Mouse (Mus musculus) mouse embryonic stem cell (cell line): ENCODE results near the gene Fank1.

Experiments used
- in situ Hi-C, 2 experiments: fragments of 300-500 bp; cut with MboI; formaldehyde crosslinking; loops; 1 replicate in 1 of 2; 3 replicates in 1 of 2; pipeline ENCODE4 v1.14.3; 2019 to 2020; ENCODE audit warnings: low sequenced_read_pairs in 2 of 2, low pct_unique_long_range_greater_than_20kb in 1 of 2, mixed read lengths in 1 of 2; ENCODE audit not compliant: unreplicated experiment in 1 of 2

The Fank1 gene

DNA sequence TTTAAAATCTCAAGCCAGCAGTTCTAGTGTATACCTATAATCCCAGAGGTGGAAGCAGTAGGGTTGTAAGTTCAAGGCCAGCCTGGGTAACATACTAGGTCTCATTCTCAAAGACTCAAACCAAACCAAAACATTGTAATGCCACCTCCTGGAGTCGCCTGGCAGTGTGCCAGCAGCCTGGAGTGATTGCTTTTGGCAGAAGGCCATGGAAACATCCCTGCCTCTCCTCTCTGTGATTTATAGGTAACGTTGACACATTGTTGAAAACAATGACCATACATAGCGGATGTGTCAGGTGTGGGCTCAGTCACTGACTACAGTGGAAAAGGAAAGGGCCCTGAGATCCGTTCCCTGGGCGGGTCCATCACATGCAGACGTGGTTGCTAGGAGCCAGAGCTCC is 25.2 kb downstream of the Fank1 start:
- in situ Hi-C loops: no loop called here

DNA sequence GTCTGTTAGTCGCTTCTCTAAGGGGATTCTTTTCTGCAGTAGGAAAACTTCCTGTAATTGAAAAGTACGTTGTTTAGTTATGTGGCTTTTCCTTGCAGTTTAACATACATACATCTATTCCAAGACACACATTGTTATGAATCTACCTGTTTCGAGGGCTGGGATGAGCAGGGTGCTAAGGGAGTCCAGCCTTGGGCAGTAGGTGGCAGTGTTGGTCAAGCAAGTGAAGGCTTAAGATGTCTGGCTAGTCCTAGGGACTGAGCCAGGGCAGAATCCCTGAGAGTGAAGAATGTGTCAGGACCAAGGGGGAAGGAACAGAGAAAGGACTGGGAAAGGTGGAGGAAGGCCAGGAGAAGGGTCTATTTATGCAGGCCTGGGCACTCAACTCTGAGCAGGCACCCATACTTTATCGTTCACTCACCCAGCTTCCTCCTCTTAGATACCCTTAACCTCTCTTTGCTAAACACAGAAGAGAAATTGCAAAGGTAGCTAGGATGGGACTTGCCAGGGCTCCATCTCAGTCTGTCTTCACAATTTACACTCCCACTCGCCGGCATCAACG is 29.0 kb downstream of the Fank1 start:
- in situ Hi-C loops: no loop called here

DNA sequence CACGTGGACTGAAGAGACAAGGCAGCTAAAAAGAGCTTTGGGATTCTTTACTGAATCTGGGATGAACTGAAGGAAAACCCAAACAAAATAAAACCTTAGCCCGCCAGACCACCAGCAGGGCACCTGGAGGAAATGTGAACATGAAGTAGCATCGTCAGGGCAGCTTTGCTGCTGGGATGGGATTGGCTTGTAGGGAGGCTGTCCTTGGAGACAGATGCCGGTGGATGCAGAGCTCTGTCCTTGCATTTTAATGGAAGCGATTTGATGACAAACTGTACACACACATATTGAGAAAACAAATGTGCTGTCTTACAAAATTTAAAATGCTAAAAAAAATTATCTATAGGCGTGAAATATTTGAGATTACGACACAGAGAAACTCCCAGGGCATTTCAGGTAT is 36.3 kb downstream of the Fank1 start:
- in situ Hi-C loops: no loop called here

DNA sequence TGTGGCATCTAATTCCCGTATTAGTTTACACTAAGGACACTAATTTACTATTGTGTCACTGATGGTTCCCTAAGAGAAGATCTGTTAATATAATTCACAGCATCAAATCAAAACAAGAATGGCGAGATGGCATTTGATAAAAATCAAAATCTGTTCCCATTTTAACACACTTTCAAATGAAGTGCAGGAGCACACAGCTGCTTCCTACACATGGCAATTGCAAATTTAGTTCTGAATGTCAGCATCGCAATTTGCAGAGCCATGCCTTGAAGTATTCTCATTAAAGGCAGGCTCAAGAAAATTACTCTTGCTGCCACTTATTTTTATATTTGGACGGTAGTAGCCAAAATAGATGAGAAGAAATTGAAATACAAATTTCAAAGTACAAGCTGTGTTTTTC is 36.7 kb downstream of the Fank1 start:
- in situ Hi-C loops: no loop called here

DNA sequence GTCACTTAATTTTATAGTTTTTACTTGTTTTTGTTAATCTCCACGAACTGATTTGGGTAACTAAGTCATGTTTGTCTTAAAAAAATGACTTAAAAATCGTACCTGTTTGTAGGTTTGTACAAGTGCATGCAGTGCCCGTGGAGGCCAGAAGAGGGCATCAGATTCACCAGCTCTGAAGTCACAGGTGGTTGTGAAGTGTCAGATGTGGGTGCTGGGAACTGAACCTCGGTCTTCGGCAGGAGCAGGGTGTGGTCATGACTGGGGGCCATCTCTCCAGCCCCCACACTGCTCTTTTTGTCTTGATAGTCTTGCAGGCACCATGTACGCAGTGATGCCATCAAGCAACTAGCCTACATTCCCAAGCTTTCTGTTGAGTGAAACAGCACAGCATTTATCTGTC is 47.1 kb downstream of the Fank1 start:
- in situ Hi-C loops: no loop called here

DNA sequence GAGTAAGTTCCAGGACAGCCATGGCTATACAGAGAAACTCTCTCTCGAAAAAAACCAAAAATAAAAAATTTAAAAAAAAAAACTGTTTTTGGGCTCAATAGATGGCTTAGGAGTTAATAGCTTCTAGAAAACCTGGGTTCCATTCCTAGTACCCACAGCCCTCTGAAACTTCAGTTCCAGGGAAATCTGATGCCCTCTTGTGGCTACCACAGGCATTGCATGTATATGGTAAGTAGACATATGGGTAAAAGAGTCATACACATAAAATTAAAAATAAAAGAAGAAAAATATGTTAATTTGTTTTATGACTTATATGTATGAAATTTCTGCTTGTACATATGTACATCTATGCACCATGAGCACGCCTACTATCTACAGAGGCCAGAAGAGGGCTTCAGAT is 47.9 kb downstream of the Fank1 start:
- in situ Hi-C loops: no loop called here

DNA sequence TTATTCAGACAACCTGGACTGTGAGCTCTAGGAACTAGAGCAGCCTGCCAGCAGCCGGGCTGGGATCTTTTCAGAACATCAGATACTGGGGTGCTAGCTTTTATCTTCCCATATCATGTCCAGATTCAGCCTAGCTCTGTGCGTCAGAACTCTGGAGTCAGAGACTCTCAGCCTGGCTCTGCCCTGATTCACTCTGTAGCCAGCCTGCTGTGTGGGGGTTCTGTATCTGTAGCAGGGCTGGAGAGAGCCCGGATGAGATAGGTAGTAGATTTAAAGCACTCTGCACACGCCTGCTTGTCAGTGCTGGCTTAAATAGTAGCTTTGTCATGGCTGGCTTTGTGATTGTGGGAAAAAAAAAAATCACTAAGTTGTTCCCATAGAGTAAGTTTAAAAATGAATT is 51.9 kb downstream of the Fank1 start:
- in situ Hi-C loops: no loop called here

DNA sequence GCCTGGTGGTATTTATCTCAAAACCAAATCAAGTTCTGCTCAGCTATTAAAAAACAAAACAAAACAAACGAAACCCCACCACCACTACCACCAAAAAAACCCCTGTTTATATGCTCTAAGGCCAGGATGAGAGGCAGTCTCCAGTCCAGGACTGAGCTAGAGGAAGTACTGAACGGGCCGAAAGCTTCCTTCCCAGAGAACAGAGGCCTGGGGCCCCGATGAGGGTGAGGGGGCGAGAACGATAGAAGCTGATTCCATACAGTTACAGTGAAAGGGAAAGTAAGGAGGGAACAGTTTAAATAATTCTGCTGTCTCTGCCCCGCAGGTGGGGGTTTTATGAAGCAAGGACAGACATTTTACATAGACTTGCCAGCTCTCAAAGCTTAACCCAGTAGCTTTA is 52.9 kb downstream of the Fank1 start:
- in situ Hi-C loops: no loop called here

DNA sequence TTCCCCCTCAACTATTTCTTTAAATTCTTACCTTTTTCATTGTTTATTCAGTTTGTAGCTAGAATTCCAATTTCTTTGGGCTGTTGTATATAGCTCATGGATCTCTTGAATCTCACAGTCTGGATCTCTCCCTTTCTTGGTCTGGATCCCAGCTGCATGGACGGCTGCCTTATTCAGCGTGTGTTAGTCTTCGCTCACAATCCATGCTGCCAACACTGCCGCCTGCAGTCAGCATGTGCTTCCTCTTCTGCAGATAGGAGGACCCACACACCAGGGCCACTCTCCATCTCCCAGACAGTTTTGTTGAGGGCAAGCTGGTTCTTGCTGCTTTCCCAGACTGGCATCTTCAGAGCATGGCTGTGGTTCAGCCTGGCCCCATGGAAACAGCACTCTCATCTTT is 62.9 kb downstream of the Fank1 start:
- in situ Hi-C loops: no loop called here

DNA sequence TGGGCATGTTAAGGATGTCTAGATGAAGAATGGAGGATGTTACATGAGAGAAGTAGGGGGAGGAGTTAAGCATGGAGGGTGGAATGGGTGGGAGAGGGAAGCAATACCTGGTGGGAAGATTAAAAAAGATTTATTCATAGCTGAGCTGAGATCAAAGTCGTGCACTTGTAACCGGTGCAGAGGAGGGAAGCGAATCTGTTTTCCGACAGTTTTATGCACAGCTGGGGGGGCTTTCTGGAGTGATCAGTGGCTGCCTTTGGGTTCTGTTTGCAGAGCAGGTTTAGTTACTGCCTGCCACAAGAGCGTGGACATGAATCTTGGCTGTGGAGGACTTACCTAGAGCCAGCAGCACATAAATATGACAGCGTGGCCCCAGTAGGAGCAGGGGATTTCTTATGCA is 65.4 kb downstream of the Fank1 start:
- in situ Hi-C loops: loop anchor here in 1 of 2 experiments (10.0 kb wide), 1 partner anchor 383 kb away; no protein-coding TSS in a partner anchor

DNA sequence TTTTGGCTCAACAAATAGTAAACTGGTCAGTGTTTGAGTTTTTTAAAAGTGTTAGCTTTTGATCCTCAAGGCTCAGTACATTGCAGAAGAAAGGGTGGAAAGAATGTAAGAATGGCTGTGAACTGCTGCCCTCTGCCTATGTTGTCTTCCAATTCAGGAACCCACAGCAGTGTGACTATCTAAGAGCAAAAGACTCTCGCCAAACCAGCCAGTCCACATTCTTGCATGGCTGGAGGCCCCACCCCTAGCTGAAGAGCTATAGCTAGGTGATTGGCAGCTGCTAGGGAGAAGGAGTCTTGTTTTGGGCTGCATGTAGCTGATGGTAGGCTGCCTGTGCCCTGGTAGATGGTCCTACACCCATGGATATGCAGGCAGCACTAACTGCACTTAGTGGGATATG is 70.5 kb downstream of the Fank1 start:
- in situ Hi-C loops: loop anchor here in 1 of 2 experiments (10.0 kb wide), 1 partner anchor 378 kb away; no protein-coding TSS in a partner anchor

DNA sequence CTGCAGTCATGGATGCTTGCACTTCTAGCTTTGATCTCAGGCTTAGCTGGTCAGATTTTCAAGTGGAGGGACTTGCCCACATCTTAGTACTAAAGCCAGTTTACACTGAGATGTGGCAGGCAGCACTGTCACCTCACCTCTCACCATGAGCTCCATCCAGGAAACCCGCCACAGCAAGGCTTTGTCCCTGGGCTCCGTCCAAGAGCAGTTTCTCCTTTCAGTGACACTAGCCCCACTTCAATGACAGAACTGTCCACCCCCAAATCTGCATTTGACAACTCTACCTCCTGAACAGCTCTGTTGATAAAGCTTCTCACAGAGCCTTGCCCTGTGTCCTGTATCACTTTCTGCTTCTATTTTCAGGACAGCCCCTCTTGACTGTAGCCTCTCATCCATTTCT is 71.5 kb downstream of the Fank1 start:
- in situ Hi-C loops: loop anchor here in 1 of 2 experiments (10.0 kb wide), 1 partner anchor 377 kb away; no protein-coding TSS in a partner anchor

DNA sequence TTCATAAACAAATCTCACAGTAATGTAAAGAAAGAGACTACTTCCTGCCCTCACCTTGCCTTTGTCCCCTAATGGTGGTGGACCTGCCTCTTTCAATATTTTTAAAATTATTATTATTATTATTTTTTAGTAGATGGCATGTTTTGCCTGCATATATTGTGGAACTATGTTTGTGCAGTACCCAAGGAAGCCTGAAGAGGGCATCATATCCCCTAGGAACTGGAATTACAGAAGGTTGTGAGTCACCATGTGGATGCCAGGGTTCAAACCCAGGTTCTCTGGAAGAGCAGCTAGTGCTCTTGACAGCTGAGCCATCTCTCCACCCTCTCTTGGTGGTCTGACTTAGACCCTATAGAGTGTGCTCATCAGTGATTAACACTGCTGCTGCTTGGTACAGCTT is 74.1 kb downstream of the Fank1 start:
- in situ Hi-C loops: no loop called here

DNA sequence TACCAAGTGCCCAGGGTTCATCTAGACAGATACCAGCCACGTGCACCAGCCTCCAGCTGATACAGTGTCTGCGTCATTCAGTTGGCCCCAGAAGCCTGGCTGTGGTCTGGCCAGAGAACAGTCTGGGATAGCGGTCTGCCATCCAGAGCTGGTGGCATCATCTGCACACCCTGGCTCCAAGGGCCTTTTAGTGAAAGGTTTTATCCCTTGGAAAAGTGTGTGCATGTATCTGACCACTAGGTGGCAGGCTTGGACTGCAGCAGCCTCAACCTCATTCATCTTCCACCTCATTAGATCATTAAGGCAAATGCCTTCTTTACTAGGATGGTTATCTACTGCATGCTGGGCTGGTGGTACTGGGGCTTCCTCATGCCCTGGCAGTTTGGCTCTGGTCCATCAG is 79.6 kb downstream of the Fank1 start:
- in situ Hi-C loops: no loop called here

DNA sequence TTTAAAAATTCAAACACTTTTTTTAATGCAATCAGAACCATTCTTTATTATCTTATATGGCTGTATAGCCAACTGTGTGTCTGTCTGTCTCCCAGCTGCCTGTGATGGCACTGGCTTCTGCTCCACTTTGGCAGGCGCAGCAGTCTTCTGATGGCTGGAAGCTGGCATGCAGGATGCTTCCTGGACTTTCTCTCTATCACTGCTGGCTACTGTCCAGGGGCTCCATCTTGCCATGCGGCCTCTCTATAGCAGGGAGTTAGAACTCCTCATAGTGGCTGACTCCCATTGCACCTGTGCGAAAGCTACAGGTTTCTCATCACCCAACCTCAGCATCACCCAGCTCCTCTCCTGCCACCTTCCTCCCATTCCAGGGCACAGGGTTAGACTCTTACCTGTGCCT is 81.8 kb downstream of the Fank1 start:
- in situ Hi-C loops: no loop called here

DNA sequence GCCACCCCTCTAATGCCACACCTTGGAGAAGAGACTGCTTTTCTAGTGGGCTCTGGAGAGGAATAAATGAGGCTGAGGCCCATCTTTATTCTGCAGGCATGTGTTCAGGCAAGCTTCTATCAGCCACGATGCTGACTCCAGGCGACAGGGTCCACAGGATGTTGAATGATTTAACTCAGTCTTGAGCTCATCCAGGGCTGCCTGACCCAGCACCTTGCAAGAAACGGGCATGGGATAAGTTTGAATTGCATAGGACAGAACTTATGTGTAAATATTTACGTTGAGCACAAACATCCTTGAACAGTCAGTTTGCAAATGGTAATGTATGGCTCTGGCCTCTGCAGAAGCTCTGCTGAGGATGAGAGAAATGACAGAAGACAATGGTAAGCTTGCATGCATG is 82.9 kb downstream of the Fank1 start:
- in situ Hi-C loops: no loop called here

DNA sequence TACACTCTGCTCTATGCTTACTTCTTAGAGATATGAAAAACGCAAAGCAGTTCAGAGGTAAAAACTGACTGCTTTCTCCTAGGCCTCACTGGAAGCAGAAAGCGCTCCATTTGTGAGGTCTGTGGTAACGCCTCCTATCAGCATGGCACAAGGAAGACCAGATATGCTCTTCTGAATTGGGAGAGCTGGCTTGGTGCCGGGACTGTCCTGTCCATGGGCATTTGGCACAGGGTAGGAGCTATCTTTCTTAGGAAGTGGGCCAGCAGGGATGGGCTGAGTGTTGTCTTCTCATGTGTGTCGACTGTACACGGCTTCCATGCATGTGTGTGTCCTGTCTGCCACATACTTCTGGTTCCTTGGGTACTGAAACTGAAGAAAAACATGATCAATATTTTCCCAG is 85.6 kb downstream of the Fank1 start:
- in situ Hi-C loops: no loop called here

DNA sequence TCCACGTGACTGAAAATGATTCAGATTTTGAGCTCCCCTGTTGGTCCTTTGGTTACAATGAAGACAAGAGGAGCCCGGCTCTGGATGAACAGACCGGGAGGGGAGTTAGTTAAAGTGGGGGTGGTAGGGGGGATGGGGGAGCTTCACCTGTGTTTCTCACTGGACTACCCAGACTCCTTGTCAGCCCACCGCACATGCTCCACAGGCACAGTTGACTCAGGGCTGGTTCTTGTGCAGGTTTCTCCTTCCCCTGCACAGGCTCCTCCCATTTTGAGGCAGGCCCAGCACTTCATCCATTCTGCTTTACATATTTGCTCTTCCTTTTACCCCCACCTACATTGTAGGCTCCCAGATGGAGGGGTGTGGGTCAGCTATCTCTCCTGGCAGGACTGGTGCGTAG is 86.1 kb downstream of the Fank1 start:
- in situ Hi-C loops: no loop called here

DNA sequence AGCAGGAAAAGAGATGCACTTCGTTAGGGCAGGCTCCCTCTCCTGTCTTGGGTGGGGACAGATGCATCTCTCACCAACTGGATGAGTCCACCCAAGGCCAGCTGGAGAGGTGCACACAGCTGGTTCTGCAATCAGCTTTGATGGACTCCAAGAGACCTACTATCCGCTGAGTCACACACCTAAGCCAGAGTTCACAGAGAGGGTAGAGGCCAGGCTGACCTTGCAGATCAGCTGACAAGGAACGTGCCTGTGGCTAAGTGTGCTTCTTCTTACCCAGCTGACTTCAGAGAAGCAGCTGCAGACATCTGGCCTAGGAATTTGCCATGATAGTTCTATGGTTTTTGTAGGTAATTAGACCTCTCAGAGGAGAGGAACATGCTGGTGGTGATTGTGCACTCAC is 86.5 kb downstream of the Fank1 start:
- in situ Hi-C loops: no loop called here

DNA sequence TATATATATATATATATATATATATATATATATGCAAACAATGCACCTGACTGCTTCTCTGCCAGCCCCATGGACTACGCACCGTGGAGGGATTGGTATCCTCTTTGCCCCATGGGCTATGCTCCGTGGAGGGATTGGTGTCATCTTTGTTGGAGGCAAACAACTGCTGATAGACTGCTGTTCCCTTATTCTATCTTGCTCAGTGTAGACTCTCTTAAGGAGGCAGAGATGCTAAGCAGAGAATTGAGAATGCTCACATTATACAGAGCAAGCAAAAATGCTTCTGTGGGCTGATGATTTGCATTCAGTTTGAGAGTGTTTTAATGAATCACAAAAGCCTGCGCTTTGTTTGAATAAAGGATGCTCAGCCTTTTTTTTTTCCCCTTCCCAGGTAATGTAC is 87.0 kb downstream of the Fank1 start:
- in situ Hi-C loops: no loop called here

DNA sequence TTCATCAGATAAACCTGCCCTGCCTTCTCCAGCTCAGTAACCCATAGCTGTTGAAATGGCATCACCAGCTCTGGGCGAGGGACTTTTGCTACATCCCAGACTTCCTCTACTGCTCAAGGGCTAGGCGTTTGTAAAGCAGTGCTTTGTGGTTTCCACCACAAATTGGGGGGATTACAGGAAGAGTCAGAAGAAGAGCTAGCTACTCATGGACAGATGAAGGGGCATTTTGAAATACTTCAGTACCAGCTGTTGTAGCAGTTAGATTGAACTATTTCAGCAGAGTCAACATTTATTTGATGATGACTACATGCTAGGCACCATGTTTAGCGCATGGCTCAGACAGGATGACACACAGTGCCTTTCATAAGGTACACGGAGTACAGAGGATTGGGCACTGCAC is 93.6 kb downstream of the Fank1 start:
- in situ Hi-C loops: no loop called here
